Mouse (Mus musculus) NIH3T3 (cell line): ENCODE results near the gene Gstt2.

Source experiments
- DNase-seq: peaks from one replicate; pipeline ENCODE4 v3.0.0-alpha.2; 2012; ENCODE audit warnings: low read depth

Gene Gstt2

GRCm38 (mm10) chr10:75827668-75828360 lies 9.4 kb downstream of the Gstt2 start:
- DNase-seq: peak; percentile 94

GRCm38 (mm10) chr10:75824530-75824929 lies 12.7 kb downstream of the Gstt2 start:
- no peak for DNase-seq

GRCm38 (mm10) chr10:75823782-75824181 lies 13.4 kb downstream of the Gstt2 start:
- no peak for DNase-seq

GRCm38 (mm10) chr10:75822443-75822842 lies 14.8 kb downstream of the Gstt2 start, which contains the start of gene Gstt4:
Gstt4 (minus strand) TSS chr10:75822543.
- DNase-seq: no peak

GRCm38 (mm10) chr10:75819882-75820281 lies 17.3 kb downstream of the Gstt2 start:
- no peak for DNase-seq

GRCm38 (mm10) chr10:75818641-75819040 lies 18.6 kb downstream of the Gstt2 start:
- no peak for DNase-seq

GRCm38 (mm10) chr10:75804217-75804616 lies 33.0 kb downstream of the Gstt2 start:
- DNase-seq: no peak

- peak; percentile 71 for DNase-seq
Measured at GRCm38 (mm10) chr10:75798176-75798696, 39.0 kb downstream of the Gstt2 start, which contains the start of gene Gstt1. Gstt1 (minus strand) TSS chr10:75798584.

- peak; percentile 61 for DNase-seq
Measured at GRCm38 (mm10) chr10:75797619-75798175, 39.5 kb downstream of the Gstt2 start.

- no peak for DNase-seq
Measured at GRCm38 (mm10) chr10:75796731-75797516, 40.3 kb downstream of the Gstt2 start.

GRCm38 (mm10) chr10:75794880-75795279 lies 42.3 kb downstream of the Gstt2 start:
- peak; percentile 58 for DNase-seq

GRCm38 (mm10) chr10:75790773-75791172 lies 46.5 kb downstream of the Gstt2 start:
- DNase-seq: peak; percentile 24

GRCm38 (mm10) chr10:75789841-75790240 lies 47.4 kb downstream of the Gstt2 start:
- DNase-seq: no peak

GRCm38 (mm10) chr10:75789081-75789735 lies 48.0 kb downstream of the Gstt2 start:
- DNase-seq: no peak

GRCm38 (mm10) chr10:75788277-75788676 lies 48.9 kb downstream of the Gstt2 start:
- no peak for DNase-seq

GRCm38 (mm10) chr10:75785442-75785841 lies 51.8 kb downstream of the Gstt2 start:
- DNase-seq: no peak
